Mouse (Mus musculus): Measurements from ENCODE around the gene Cep128.

Gene Cep128

DNA sequence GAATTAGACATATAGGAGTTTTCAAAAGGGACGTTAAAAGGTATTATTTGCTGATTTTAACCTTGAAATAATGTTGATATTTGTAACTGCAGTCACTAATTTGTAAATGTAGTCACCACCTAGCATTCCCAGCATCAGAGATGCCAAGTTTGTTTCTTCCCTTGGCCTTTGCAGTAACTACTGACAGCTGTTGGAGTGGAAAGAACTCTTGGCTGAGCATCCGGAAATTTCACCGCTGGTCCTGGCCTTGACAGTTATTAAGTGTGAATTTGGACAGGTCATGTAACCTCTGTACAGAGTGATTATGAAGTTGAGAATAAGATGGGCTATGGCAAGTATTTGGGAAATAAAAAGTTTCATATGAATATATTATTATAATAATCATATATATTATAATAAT is 413.1 kb downstream of the Cep128 start:
- DNase-seq (ENCODE audit: low spot score in 2 of 2): no peak

DNA sequence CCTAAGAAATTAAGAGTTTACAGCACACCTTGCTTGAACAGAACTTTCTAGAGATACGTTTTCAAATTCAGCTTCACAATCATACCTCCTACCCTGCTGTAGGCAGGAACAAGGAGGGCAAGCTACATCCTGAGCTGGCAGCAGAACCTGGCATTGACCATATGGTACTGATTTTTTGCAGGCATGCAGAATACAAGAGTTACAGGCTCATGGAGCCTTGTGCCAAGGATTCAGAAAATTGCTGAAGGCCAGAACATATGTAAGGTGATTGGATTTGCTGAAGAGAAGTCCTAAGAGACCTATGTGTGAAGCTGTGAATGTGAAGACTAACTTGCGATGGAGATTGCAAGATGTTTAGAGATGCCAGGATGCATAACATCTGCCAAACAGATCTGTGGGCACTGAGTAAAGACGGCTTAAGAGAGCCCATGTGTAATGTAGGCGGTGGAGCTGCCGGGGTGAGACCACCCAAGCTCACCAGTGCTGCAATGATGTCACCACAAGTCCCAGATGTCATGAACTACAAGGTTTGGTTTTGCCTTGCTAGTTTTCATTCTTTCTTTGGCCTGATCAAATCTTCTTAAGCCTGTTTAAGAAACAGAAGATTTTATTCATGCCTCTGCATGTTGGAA is 422.7 kb downstream of the Cep128 start:
- peak in 1 of 2 experiments; percentile 2 for DNase-seq (ENCODE audit: low spot score in 2 of 2)

DNA sequence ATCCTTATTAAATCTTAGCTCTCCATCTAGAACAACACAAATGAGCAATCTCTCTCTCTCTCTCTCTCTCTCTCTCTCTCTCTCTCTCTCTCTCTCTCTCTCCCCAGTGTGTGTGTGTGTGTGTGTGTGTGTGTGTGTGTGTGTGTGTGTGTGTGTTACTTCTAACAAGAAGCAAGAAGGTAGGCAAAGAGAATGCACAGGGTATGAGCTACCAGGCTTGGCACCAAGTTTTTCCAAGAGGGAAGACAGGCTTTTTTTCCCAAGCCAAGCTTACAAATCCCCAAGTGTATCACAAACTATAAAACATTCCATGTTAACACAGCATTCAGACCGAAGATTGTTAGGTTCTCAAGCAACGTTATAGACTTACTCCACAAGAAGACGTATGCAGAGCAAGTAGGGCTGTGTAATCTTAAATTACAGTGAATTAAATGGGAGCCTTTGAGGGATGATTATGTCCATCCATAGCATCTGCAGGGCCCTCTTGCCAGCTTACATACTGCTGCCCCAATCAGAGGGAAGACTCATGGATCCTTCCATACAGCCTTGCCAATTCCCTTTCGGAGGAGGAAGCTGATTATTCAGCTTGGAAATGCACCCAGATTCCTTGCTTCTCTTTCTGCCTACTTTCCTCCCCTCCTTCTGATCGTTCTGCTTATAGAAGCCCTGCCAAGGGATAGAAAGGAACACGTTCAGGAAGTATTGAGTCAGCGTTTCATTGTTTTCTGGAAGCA is 429.3 kb downstream of the Cep128 start:
- DNase-seq (ENCODE audit: low spot score in 2 of 2): no peak

Measured in cerebellum, postnatal 4 days (tissue).